Mouse (Mus musculus) myocyte (in vitro differentiated cells): ENCODE data around the gene Aff3. TPM values are rescaled to one million over a fixed set of nuclear protein-coding genes. Genes with fewer than 3 reads are reported as not detected.

Source experiments
- H3K27me3 ChIP-seq: one replicate; pipeline ENCODE4 v1.6.1; 2011; ENCODE audit not compliant: control insufficient read depth, insufficient read depth, insufficient read length
- H3K36me3 ChIP-seq: one replicate; pipeline ENCODE4 v1.6.1; 2011; ENCODE audit not compliant: control insufficient read depth, insufficient read depth
- H3K4me2 ChIP-seq: one replicate; pipeline ENCODE4 v1.6.1; 2011; ENCODE audit warnings: low read depth, control low read depth
- H3K4me3 ChIP-seq: one replicate; pipeline ENCODE4 v1.5.1; 2011; ENCODE audit warnings: mild to moderate bottlenecking, control low read depth, moderate library complexity
- H3K79me2 ChIP-seq: one replicate; pipeline ENCODE4 v1.6.1; 2011; ENCODE audit not compliant: control insufficient read depth, insufficient read depth
- H3ac ChIP-seq: one replicate; pipeline ENCODE4 v1.6.1; 2011; ENCODE audit not compliant: control insufficient read depth, insufficient read length
- CEBPB ChIP-seq: IDR thresholded peaks from 2 replicates; pipeline ENCODE4 v1.6.1; 2011; ENCODE audit warnings: mild to moderate bottlenecking, moderate library complexity; ENCODE audit not compliant: poor library complexity, insufficient read depth, severe bottlenecking
- E2F4 ChIP-seq: IDR thresholded peaks from one replicate; pipeline ENCODE4 v1.6.1; 2011; ENCODE audit warnings: mild to moderate bottlenecking, control low read depth, moderate library complexity; ENCODE audit not compliant: insufficient read depth
- MAX ChIP-seq: IDR thresholded peaks from one replicate; pipeline ENCODE4 v1.6.1; 2011; ENCODE audit warnings: low read depth, mild to moderate bottlenecking, control low read depth
- MYOD1 ChIP-seq, 3 experiments: IDR thresholded peaks; one replicate each; pipeline ENCODE4 v1.6.1; 2011; ENCODE audit warnings: control low read depth in 2 of 3, low read depth in 2 of 3, mild to moderate bottlenecking in 2 of 3, moderate library complexity in 1 of 3; ENCODE audit not compliant: insufficient read length in 2 of 3, control insufficient read depth in 1 of 3
- MYOG ChIP-seq, 3 experiments: IDR thresholded peaks; one replicate each; pipeline ENCODE4 v1.6.1; 2011; ENCODE audit warnings: control low read depth in 2 of 3, low read depth in 2 of 3, mild to moderate bottlenecking in 2 of 3; ENCODE audit not compliant: insufficient read length in 2 of 3, control insufficient read depth in 1 of 3, insufficient read depth in 1 of 3
- POLR2A ChIP-seq: IDR thresholded peaks from one replicate; pipeline ENCODE4 v1.6.1; 2011; ENCODE audit warnings: low read depth, mild to moderate bottlenecking, control low read depth, moderate library complexity; ENCODE audit not compliant: insufficient read length
- POLR2AphosphoS2 ChIP-seq: IDR thresholded peaks from one replicate; pipeline ENCODE4 v1.6.1; 2011; ENCODE audit warnings: low read depth, control low read depth; ENCODE audit not compliant: insufficient read length
- REST ChIP-seq: IDR thresholded peaks from one replicate; pipeline ENCODE4 v1.6.1; 2011; ENCODE audit warnings: mild to moderate bottlenecking, control low read depth, moderate library complexity; ENCODE audit not compliant: insufficient read depth, insufficient read length
- SRF ChIP-seq: IDR thresholded peaks from one replicate; pipeline ENCODE4 v1.6.1; 2011; ENCODE audit warnings: low read depth; ENCODE audit not compliant: control insufficient read depth, insufficient read length
- TCF12 ChIP-seq: IDR thresholded peaks from one replicate; pipeline ENCODE4 v1.6.1; 2011; ENCODE audit warnings: mild to moderate bottlenecking, control low read depth; ENCODE audit not compliant: poor library complexity, insufficient read depth, severe bottlenecking
- TCF3 ChIP-seq: IDR thresholded peaks from one replicate; pipeline ENCODE4 v1.6.1; 2011; ENCODE audit warnings: low read depth, control low read depth; ENCODE audit not compliant: insufficient read length
- USF1 ChIP-seq: IDR thresholded peaks from one replicate; pipeline ENCODE4 v1.6.1; 2011; ENCODE audit warnings: low read depth, mild to moderate bottlenecking, control low read depth, moderate library complexity
- polyA plus RNA-seq: library from polyadenylated mRNA; unstranded; fragments of >200 nt; fragmentation: generic; extraction: Trizol; gene quantifications from one replicate; pipeline ENCODE4 v1.2.1, GENCODE M21; 2012; ENCODE audit warnings: missing spikeins

Aff3 gene
- polyA plus RNA-seq, 1 experiment = not detected

- peaks cover 5% of the 10 kb centered on the region for H3K27me3 ChIP-seq
- TF ChIP-seq MAX (no peak), POLR2AphosphoS2 (no peak), TCF12 (no peak)
- no peak overlapping the region for H3ac ChIP-seq
- no peaks in the 10 kb centered on the region for H3K79me2 ChIP-seq
- H3K4me2 ChIP-seq = no peak overlapping the region
- no peaks in the 10 kb centered on the region for H3K36me3 ChIP-seq
- no peak overlapping the region for H3K4me3 ChIP-seq
These were observed 492.9 kb downstream of the Aff3 start for GRCm38 (mm10) chr1:38171874-38172273.

GRCm38 (mm10) chr1:38165696-38166095 lies 499.1 kb downstream of the Aff3 start:
- TF ChIP-seq TCF3 (no peak), MAX (no peak), POLR2A (no peak), POLR2AphosphoS2 (no peak), USF1 (no peak), E2F4 (no peak), MYOG (IDR thresholded peaks at IDR 0.05; ENCODE audit: control insufficient read depth in 1 of 3, insufficient read depth in 1 of 3, insufficient read length in 2 of 3, low read depth in 2 of 3) (no peak), SRF (no peak), TCF12 (no peak), REST (no peak), CEBPB (no peak)
- no peaks in the 10 kb centered on the region for H3K79me2 ChIP-seq

GRCm38 (mm10) chr1:38150086-38150485 lies 514.7 kb downstream of the Aff3 start:
- Histone ChIP-seq H3K4me3 (no peak overlapping the region), H3ac (no peak overlapping the region), H3K27me3 (no peaks in the 10 kb centered on the region), H3K4me2 (no peak overlapping the region), H3K36me3 (no peaks in the 10 kb centered on the region), H3K79me2 (no peaks in the 10 kb centered on the region)
- TF ChIP-seq TCF12 (no peak), SRF (no peak), REST (no peak), MYOG (IDR thresholded peaks at IDR 0.05; ENCODE audit: control insufficient read depth in 1 of 3, insufficient read depth in 1 of 3, insufficient read length in 2 of 3, low read depth in 2 of 3) (no peak), TCF3 (no peak), MAX (no peak), CEBPB (no peak), MYOD1 (IDR thresholded peaks at IDR 0.05; ENCODE audit: control insufficient read depth in 1 of 3, insufficient read length in 2 of 3, low read depth in 2 of 3) (no peak), USF1 (no peak), POLR2A (no peak), E2F4 (no peak), POLR2AphosphoS2 (no peak)

More at GRCm38 (mm10) chr1:38165696-38166095, 499.1 kb downstream of the Aff3 start:
- H3K27me3 ChIP-seq = no peaks in the 10 kb centered on the region
- H3ac ChIP-seq = no peak overlapping the region
- no peak overlapping the region for H3K4me3 ChIP-seq
- no peaks in the 10 kb centered on the region for H3K36me3 ChIP-seq
- H3K4me2 ChIP-seq = no peak overlapping the region

- Histone ChIP-seq H3K79me2 (no peaks in the 10 kb centered on the region), H3K36me3 (no peaks in the 10 kb centered on the region), H3K4me3 (no peak overlapping the region), H3ac (no peak overlapping the region), H3K4me2 (no peak overlapping the region), H3K27me3 (no peaks in the 10 kb centered on the region)
- TF ChIP-seq TCF12 (no peak), MYOD1 (IDR thresholded peaks at IDR 0.05; ENCODE audit: control insufficient read depth in 1 of 3, insufficient read length in 2 of 3, low read depth in 2 of 3) (no peak), E2F4 (no peak), MYOG (IDR thresholded peaks at IDR 0.05; ENCODE audit: control insufficient read depth in 1 of 3, insufficient read depth in 1 of 3, insufficient read length in 2 of 3, low read depth in 2 of 3) (no peak), SRF (no peak), CEBPB (no peak), USF1 (no peak), REST (no peak), POLR2AphosphoS2 (no peak), MAX (no peak), TCF3 (no peak), POLR2A (no peak)
These were observed 518.7 kb downstream of the Aff3 start for GRCm38 (mm10) chr1:38146008-38146407.

- Histone ChIP-seq H3K79me2 (no peaks in the 10 kb centered on the region), H3K27me3 (peaks cover 3% of the 10 kb centered on the region), H3K4me3 (no peak overlapping the region), H3ac (no peak overlapping the region), H3K36me3 (no peaks in the 10 kb centered on the region), H3K4me2 (no peak overlapping the region)
- TF ChIP-seq POLR2A (no peak), REST (no peak), POLR2AphosphoS2 (no peak), TCF12 (no peak), MAX (no peak), TCF3 (no peak), MYOG (IDR thresholded peaks at IDR 0.05; ENCODE audit: control insufficient read depth in 1 of 3, insufficient read depth in 1 of 3, insufficient read length in 2 of 3, low read depth in 2 of 3) (no peak), MYOD1 (IDR thresholded peaks at IDR 0.05; ENCODE audit: control insufficient read depth in 1 of 3, insufficient read length in 2 of 3, low read depth in 2 of 3) (no peak), CEBPB (no peak), SRF (no peak), USF1 (no peak), E2F4 (no peak)
These were observed 523.4 kb downstream of the Aff3 start for GRCm38 (mm10) chr1:38141371-38141770.
